Mouse (Mus musculus) liver, embryonic 16.5 days (tissue): ENCODE data around the gene Hoxb2. TPM values are rescaled to one million over a fixed set of nuclear protein-coding genes. Genes with fewer than 3 reads are reported as not detected.

Experiments
- ATAC-seq: fragments of 200-750 bp; cut with Nextera tagmentation; 2 replicates; pipeline ENCODE4 v1.8.0; 2017; ENCODE audit warnings: low read depth, mild to moderate bottlenecking, moderate number of reproducible peaks, moderate library complexity
- H3K27ac ChIP-seq: fragments of 300-500 bp; sonication (generic); 2 replicates; pipeline ENCODE4 v1.5.1; 2014; ENCODE audit warnings: mild to moderate bottlenecking, low read length
- H3K27me3 ChIP-seq: fragments of 300-500 bp; sonication (generic); 2 replicates; pipeline ENCODE4 v1.6.1; 2014; ENCODE audit warnings: low read depth, low read length, mixed read lengths; ENCODE audit not compliant: control insufficient read depth, insufficient read depth
- H3K36me3 ChIP-seq: fragments of 300-500 bp; sonication (generic); 2 replicates; pipeline ENCODE4 v1.6.1; 2014; ENCODE audit warnings: mild to moderate bottlenecking; ENCODE audit not compliant: control insufficient read depth, insufficient read depth
- H3K4me1 ChIP-seq: fragments of 300-500 bp; sonication (generic); 2 replicates; pipeline ENCODE4 v1.6.1; 2014; ENCODE audit warnings: low read depth, low read length, mixed read lengths; ENCODE audit not compliant: control insufficient read depth
- H3K4me2 ChIP-seq: fragments of 300-500 bp; sonication (generic); 2 replicates; pipeline ENCODE4 v1.6.1; 2014; ENCODE audit warnings: low read depth, low read length, mixed read lengths
- H3K4me3 ChIP-seq: fragments of 300-500 bp; sonication (generic); 2 replicates; pipeline ENCODE4 v1.5.1; 2014; ENCODE audit warnings: low read depth, mild to moderate bottlenecking, low read length
- H3K9ac ChIP-seq: fragments of 300-500 bp; sonication (generic); 2 replicates; pipeline ENCODE4 v1.6.1; 2014; ENCODE audit warnings: low read depth, low read length
- H3K9me3 ChIP-seq: fragments of 300-500 bp; sonication (generic); replicated peaks from 2 replicates; pipeline ENCODE4 v1.6.1; 2016; ENCODE audit warnings: low read length; ENCODE audit not compliant: control insufficient read depth
- WGBS: fragments of 180-500 bp; shearing (Covaris S2); extraction: QIAGEN DNeasy Blood & Tissue Kit; methylation state at CpG from one replicate; pipeline ENCODE4 v1.1.7; 2014; ENCODE audit not compliant: insufficient replicate concordance; 5-methylcytosine and 5-hydroxymethylcytosine counted together
- polyA plus RNA-seq: library from polyadenylated mRNA; unstranded; fragments of >200 nt; fragmentation: Nextera tagmentation; extraction: Ambion mirVana; gene quantifications from 2 replicates; pipeline ENCODE4 v1.2.1, GENCODE M21; 2015

Hoxb2 gene
- polyA plus RNA-seq, 1 experiment from 2014 or later, result 0.90 TPM

GRCm38 (mm10) chr11:96366092-96367041 is 16.0 kb downstream of the Hoxb2 start:
- ATAC-seq, result no peak
- Histone ChIP-seq H3K4me3 (no peak overlapping the region), H3K4me1 (no peaks in the 10 kb centered on the region), H3K36me3 (no peaks in the 10 kb centered on the region), H3K9ac (no peak overlapping the region), H3K4me2 (no peak overlapping the region), H3K27ac (no peak overlapping the region), H3K9me3 (no peaks in the 10 kb centered on the region), H3K27me3 (peaks cover 48% of the 10 kb centered on the region)
- 4% methylated on average over 47 of the region's 47 CpGs for WGBS

- Histone ChIP-seq H3K4me3 (no peak overlapping the region), H3K4me2 (no peak overlapping the region), H3K27ac (no peak overlapping the region), H3K36me3 (no peaks in the 10 kb centered on the region), H3K4me1 (no peaks in the 10 kb centered on the region), H3K27me3 (peaks cover 48% of the 10 kb centered on the region), H3K9ac (no peak overlapping the region), H3K9me3 (no peaks in the 10 kb centered on the region)
- 13% methylated on average over 6 of the region's 6 CpGs for WGBS
- no peak for ATAC-seq
These were observed 16.8 kb downstream of the Hoxb2 start for GRCm38 (mm10) chr11:96367141-96367540.

- Histone ChIP-seq H3K4me1 (no peaks in the 10 kb centered on the region), H3K4me2 (no peak overlapping the region), H3K27me3 (peaks cover 56% of the 10 kb centered on the region), H3K4me3 (no peak overlapping the region), H3K27ac (no peak overlapping the region), H3K9me3 (no peaks in the 10 kb centered on the region), H3K36me3 (no peaks in the 10 kb centered on the region), H3K9ac (no peak overlapping the region)
- WGBS, result 24% methylated on average over 5 of the region's 5 CpGs
- no peak for ATAC-seq
These were observed 18.4 kb downstream of the Hoxb2 start for GRCm38 (mm10) chr11:96368686-96369085.

GRCm38 (mm10) chr11:96369140-96369539 is 18.8 kb downstream of the Hoxb2 start:
- H3K27ac ChIP-seq, result no peak overlapping the region
- no peaks in the 10 kb centered on the region for H3K4me1 ChIP-seq
- no peaks in the 10 kb centered on the region for H3K36me3 ChIP-seq
- H3K9me3 ChIP-seq, result no peaks in the 10 kb centered on the region
- no peak for ATAC-seq
- H3K4me2 ChIP-seq, result no peak overlapping the region
- H3K27me3 ChIP-seq, result peaks cover 60% of the 10 kb centered on the region
- 35% methylated on average over 7 of the region's 7 CpGs for WGBS
- H3K9ac ChIP-seq, result no peak overlapping the region
- no peak overlapping the region for H3K4me3 ChIP-seq

- no peak overlapping the region for H3K4me3 ChIP-seq
- no peak overlapping the region for H3K27ac ChIP-seq
- no peaks in the 10 kb centered on the region for H3K9me3 ChIP-seq
- no peak overlapping the region for H3K9ac ChIP-seq
- ATAC-seq, result no peak
- H3K4me2 ChIP-seq, result no peak overlapping the region
- H3K4me1 ChIP-seq, result no peaks in the 10 kb centered on the region
- H3K27me3 ChIP-seq, result peaks cover 42% of the 10 kb centered on the region
- no peaks in the 10 kb centered on the region for H3K36me3 ChIP-seq
- WGBS, result 36% methylated on average over 3 of the region's 3 CpGs
These were observed 21.4 kb downstream of the Hoxb2 start for GRCm38 (mm10) chr11:96371726-96372125.

GRCm38 (mm10) chr11:96372519-96372918 is 22.2 kb downstream of the Hoxb2 start:
- no peak overlapping the region for H3K27ac ChIP-seq
- H3K27me3 ChIP-seq, result peaks cover 36% of the 10 kb centered on the region
- H3K4me3 ChIP-seq, result no peak overlapping the region
- no peak overlapping the region for H3K9ac ChIP-seq
- no peak for ATAC-seq
- H3K9me3 ChIP-seq, result no peaks in the 10 kb centered on the region
- no peaks in the 10 kb centered on the region for H3K36me3 ChIP-seq
- whole genome bisulfite sequencing, result 21% methylated on average over 3 of the region's 3 CpGs
- no peak overlapping the region for H3K4me2 ChIP-seq
- H3K4me1 ChIP-seq, result no peaks in the 10 kb centered on the region

- H3K9me3 ChIP-seq, result no peaks in the 10 kb centered on the region
- no peak overlapping the region for H3K4me3 ChIP-seq
- H3K27ac ChIP-seq, result no peak overlapping the region
- H3K4me1 ChIP-seq, result no peaks in the 10 kb centered on the region
- peaks cover 23% of the 10 kb centered on the region for H3K27me3 ChIP-seq
- no peak overlapping the region for H3K9ac ChIP-seq
- H3K4me2 ChIP-seq, result no peak overlapping the region
- ATAC-seq, result no peak
- no peaks in the 10 kb centered on the region for H3K36me3 ChIP-seq
- WGBS, result 29% methylated on average over 7 of the region's 7 CpGs
These were observed 24.5 kb downstream of the Hoxb2 start for GRCm38 (mm10) chr11:96374810-96375209.

GRCm38 (mm10) chr11:96383381-96383780 is 33.1 kb downstream of the Hoxb2 start:
- H3K27me3 ChIP-seq, result peaks cover 8% of the 10 kb centered on the region
- WGBS, result 54% methylated on average over 5 of the region's 5 CpGs
- no peak for ATAC-seq
- H3K4me1 ChIP-seq, result no peaks in the 10 kb centered on the region
- no peak overlapping the region for H3K27ac ChIP-seq
- H3K36me3 ChIP-seq, result no peaks in the 10 kb centered on the region
- no peak overlapping the region for H3K9ac ChIP-seq
- no peak overlapping the region for H3K4me2 ChIP-seq
- H3K9me3 ChIP-seq, result no peaks in the 10 kb centered on the region
- H3K4me3 ChIP-seq, result no peak overlapping the region

GRCm38 (mm10) chr11:96387635-96388034 is 37.3 kb downstream of the Hoxb2 start:
- Histone ChIP-seq H3K27ac (no peak overlapping the region), H3K4me1 (no peaks in the 10 kb centered on the region), H3K4me3 (no peak overlapping the region), H3K27me3 (peaks cover 2% of the 10 kb centered on the region; the same call in 1 of the 2 replicates), H3K9ac (no peak overlapping the region), H3K36me3 (no peaks in the 10 kb centered on the region), H3K4me2 (no peak overlapping the region), H3K9me3 (no peaks in the 10 kb centered on the region)
- 66% methylated on average over 2 of the region's 2 CpGs for WGBS
- no peak for ATAC-seq
